Mouse (Mus musculus) neutrophil, adult 5-6 weeks (primary cell): Measurements from ENCODE around the gene Srp54a. TPM values are rescaled to one million over a fixed set of nuclear protein-coding genes. Genes with fewer than 3 reads are reported as not detected.
"Not testable (repeated sequence)": the region's sequence is repeated elsewhere in the genome, so short reads cannot be mapped to it uniquely, and the experiment has no call there.

Experiments used
- ATAC-seq: fragments of 151-379, 151-347 bp; 2 replicates; pipeline ENCODE4 v1.8.0; 2017; ENCODE audit warnings: mild to moderate bottlenecking, moderate TSS enrichment; ENCODE audit not compliant: insufficient number of reproducible peaks, poor library complexity, low FRiP score, severe bottlenecking; ENCODE audit errors: extremely low read depth
- total RNA-seq: library from RNA; stranded (forward); fragments of 200-1000 nt; gene quantifications from 2 replicates; pipeline ENCODE4 v1.2.3, GENCODE M21; 2017

Gene Srp54a
- 156 and 159 TPM in 2 replicates for total RNA-seq

DNA sequence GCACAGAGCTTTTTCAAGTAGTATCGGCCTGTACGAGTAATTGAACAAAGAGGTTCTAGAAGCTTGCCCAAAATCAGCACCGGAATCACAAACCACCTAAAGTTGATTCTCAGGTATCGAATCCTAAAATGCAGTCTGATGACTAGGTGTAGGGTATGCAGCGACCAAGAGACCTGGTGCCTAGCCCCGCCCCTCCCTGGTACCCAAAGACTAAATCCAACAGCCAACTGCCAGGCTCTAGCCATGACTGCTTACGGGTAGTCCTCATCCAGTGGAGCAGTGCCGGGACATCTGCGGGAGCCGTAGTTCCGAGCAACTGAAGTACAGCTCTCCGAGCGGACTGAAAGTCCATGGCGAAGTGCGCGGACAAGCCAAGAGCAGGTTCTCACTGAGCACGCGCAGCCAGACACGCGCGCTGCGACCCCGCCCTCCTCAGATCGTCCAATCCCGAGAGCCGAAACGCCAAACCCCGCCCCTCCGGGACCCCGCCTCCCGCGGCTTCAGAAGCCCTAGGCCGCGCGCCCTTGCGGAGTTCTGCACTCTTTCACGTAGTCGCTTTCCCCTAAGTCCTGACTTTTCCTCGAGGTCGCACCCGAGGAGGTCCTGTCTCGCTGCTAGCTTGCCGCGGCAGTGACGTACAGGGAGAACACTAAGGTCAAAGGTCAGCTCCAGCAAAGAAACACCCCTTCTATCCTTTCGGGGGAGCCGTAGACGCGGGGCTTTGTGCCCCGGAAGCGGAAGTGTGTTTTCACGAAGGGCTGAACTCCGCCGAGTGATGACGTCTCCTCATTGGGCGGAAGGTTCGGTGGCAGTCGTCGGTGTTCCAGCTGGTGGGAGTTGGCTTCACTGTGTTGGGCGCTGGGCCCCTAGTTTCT is at the start of gene Srp54a, which contains the start of gene 2700097O09Rik:
Srp54a (plus strand) TSS at position 537 of the 875 bp plus-strand sequence.
2700097O09Rik (minus strand) TSS at position 385 of the 875 bp plus-strand sequence.
- ATAC-seq = peak; percentile 94

DNA sequence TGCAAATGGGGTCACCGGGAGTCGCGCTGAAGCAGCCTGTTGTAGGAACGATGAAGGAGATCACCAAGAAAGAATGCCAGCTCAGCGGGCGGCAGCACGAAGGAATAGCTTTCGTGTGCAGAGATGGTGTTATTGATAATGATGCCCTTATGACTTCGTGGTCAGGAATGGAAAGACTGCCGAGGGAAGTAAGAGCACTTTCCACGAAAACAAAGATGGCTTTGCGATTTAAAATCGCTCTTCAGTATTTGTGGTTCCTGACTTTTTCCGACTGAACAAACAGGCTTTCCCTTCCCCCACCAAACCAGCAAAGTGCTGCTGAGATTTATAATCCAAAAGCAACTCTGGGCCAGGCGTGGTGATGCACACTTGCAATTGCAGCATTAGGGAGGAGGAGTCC is 39.1 kb upstream of the Srp54a start:
- no peak for ATAC-seq

DNA sequence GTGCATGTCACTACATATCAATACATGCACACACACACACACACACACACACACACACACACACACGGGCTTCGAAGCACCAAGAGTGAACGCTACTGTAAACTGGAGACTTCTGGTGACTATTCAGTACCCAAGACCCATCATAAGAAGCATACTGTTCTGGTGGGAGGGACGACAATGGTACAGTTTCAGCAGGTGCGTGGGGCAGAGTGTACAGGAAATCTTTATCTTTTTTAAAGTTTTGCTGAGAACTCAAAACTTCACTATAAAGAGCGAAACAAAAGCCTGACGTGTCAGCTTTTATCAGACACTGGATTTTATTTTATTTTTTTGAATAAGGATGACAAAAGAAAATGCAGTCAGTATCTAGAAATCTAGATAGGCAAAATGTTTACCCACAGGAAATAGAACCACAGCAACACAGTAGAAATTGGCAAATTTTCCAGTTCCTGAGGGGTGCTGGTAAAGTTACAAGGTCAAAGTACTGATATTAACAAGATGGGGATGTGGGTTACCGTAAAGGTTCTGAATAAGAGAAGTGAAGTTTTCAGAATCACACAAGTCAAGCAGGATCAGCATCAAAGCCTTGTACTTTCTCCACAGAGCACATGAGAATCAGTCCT is 30.2 kb upstream of the Srp54a start:
- ATAC-seq = no peak

GRCm38 (mm10) chr12:55051210-55052173 is 28.6 kb upstream of the Srp54a start:
- no peak for ATAC-seq

DNA sequence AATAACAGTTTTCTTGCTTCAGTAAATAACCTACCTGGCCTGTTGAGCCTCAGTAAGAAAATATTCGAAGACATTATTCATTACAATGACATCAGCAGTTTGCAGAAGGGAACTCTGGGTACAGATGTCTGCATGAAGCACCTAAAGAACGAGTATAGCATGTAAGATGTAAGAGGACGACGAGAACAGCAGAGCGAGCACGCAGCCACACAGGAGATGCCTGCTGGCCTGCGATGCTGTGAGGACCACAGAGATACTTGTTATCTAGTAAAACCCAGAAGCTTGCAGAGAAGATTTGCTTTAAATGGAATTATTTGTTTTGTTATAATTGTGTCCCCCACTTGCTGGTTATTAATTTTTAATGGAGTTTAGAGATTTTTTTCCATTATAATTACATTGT is 26.8 kb upstream of the Srp54a start:
- ATAC-seq = no peak

DNA sequence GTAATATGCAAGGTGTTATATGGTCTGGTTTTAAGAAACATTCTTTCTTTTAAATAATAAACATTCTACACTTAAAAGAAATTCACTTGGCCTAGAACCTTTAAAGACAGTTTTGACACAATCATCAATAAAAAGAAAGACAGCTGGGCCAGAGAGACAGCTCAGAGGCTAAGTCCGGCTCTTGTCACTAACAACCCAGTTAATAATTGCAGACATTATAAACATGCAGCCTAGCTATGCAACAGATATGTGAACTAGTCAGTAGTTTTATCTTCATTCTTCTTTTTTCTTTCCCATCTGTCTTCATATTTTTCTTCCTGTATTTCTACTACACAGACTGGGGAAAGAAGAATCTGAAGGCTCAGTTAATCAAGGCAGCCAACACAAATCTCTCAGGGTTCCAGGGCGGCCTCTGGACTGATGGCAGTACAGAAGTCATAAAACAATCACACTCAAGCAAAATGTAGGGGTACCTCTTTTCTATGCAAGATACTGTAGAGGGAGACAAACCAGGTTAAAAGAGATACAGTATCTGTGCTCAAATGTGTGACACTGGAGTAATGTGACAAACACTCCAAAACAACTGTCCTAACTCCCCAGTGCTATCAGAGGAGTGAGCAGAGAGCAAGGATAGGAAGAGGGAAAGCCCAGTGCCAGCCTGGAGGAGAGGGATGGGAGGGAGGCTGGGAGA is 25.4 kb upstream of the Srp54a start:
- no peak for ATAC-seq

DNA sequence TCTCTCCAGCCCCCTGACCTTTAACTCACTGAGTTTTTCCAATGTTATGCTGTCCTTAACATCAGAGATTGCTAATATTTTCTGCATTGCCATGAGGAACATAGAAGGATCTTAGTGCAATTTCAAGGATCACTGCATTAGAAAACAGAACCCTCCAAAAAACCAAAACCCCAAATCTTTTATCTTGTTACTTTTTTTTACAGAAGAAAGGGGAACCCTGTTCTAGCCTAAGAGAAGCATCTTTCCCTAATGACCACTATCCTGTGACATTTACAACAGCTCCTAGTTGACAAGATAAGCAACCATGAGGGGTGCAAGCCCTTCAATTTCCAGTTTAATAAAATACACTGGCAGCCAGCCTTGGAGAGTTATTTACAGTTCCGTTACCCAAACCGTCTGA is 23.4 kb upstream of the Srp54a start:
- no peak for ATAC-seq

DNA sequence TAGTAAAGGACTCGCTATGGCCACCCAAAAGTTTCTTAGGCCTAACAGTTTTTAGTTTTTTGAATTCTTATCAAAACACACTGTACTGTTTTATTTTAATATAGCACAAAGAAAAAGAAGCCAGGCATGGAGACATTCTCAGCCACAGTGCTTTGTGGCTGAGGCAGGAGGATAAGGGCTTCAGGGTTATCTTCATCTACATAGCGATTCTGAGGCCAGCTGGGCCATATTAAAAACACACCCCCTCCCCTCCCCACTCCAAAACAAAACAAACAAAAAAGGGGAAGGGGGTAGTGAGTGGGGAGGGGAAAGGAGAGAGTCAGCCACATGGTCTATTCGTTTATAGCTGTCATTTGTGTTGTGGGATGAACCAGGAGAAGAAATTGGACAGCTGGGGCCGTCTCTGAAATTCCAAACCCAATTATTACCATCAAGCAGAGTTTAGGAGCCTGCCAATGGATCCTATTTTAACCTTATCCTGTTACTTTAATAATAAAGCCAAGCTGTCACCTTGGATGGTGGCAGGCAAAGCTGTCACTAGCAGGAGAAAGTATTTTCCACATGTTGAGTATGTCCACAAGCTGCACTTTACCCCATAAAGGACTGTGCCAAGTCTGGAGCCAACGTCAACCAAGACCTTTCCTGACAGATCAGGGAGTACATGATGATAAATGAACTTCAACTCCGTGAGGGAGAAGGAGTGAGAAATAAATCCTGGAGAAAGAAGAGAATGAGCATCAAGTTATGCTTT is 21.0 kb upstream of the Srp54a start:
- ATAC-seq = no peak

- no peak for ATAC-seq
Observed at GRCm38 (mm10) chr12:55059812-55060211, 20.2 kb upstream of the Srp54a start.

DNA sequence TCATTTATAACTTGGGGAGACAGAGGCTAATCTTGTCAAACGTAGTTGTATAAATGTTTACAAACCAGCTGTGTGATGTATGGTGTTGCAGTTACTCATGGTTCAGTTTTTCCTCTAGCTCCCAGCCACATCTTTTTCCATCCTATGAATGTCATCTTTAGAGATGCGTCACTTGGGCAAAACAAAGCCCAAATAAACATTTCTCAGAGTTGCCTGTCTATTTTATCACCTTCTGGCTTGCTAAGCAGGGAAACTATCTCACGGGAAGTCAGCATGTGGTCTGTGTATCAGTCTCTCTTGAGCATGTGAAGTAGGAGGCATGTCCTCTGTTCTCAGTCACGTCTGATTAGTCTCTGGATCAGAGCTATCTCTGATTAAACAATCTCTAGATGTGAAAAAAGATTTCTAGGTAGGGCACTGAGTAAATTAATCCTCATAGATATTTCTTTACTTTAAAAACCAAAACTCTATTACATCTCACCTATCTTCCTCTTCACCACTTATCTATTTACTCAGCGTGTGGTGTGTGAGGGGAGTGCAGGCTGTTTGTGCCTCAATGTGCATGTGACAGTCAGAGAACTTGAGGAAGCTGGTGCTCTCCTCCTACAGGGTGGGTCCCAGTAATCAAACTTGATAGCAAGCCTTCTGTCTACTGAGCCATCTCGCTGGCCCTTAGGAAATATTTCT is 19.7 kb upstream of the Srp54a start:
- ATAC-seq = no peak

DNA sequence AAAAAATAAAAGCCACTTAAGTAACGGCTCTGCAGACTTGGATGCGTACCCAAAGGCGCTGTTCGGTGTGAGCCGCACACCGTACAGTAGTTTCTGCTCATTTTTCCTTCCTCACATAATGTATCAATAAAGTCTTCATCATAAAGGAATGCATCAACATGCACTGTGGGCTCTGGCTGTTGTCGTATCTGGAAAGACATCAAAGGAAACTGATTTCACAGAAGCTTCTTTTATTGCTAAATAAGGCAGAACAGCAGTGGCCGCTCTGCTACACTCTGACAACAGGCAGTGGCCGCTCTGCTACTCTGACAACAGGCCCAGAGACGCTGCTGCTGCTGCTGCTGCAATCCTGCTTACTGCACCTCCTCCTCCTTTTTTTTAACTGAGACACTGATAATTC is 19.1 kb upstream of the Srp54a start:
- ATAC-seq = no peak

DNA sequence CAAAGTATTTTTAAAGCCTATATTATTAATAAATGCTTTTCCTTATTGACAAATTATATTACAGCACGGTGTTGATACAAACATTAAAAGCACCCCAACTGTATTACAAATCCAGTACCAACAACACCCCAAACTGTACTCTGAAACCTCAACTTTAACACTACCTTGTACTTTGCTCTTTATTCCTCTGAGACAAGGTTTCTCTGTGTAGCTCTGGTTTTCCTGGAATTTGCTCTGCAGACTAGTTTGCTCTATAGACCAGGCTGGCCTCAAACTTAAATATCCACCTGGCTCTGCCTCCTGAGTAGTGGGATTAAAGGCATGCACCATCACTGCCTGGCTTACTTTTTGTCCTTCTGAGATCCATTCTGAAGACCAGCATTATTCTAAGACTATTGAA is 17.9 kb upstream of the Srp54a start:
- no peak for ATAC-seq

GRCm38 (mm10) chr12:55072495-55072894 is 7.6 kb upstream of the Srp54a start:
- ATAC-seq = no peak

DNA sequence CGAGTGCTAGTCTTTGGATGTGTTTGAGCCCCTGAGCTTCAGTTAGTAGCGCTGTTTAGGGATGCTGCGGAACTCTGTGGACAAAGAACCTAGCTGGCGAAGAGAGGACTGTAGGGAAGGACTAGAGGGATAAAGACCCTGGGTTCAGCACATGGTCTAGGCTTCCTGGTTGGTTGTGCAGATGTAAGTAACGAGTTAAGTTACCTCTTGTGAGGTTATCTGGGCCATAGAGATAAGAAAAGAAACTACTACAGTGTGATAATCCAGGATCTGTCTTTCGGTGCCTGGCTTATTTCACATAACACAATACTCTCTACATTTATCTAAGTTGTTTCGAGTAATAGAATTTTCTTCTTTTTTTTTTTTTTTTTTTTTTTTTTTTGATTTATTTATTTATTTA is 6.4 kb upstream of the Srp54a start:
- no peak for ATAC-seq

DNA sequence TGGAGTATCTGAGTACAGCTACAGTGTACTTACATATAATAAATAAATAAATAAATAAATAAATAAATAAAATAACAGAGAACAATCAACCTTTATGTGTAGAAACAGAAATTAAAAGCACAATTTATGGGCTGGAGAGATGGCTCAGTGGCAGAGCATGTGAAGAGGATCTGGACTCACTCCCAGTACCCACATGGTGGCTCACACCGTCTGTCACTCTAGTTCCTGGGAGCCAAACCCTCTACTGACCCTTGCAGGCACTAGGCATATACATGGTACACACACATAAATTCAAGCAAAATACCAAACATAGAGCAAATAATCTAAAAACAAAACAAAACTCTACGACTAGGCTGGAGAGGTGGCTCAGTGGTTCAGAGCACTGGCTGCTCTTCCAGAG is 4.8 kb upstream of the Srp54a start:
- no peak for ATAC-seq

DNA sequence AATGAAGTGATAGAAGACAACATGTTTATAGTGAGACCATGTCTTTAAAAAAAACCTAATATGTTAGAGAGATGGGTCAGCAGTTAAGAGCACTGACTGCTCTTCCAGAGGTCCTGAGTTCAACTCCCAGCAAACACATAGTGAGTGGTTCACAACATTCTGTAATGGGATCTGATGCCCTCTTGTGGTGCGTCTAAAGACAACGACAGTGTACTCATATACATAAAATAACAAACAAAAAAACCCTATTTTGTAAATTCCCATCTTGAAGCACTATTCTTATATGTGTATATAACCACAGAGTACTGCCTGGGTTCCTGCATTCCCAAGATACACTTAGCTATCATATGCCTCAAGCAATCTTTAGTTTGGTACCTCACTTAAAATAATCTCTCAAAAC is 1.4 kb upstream of the Srp54a start:
- ATAC-seq = not testable (repeated sequence)

- 0 out of 2 replicates have a peak, but pooled peaks have one; percentile 7 for ATAC-seq
Observed at GRCm38 (mm10) chr12:55080601-55080942, 510 bp downstream of the Srp54a start.

- ATAC-seq = not testable (repeated sequence)
Observed at GRCm38 (mm10) chr12:55092127-55092526, 12.1 kb downstream of the Srp54a start.
